Mouse (Mus musculus): ENCODE results near the gene Hdac4.

Gene Hdac4

DNA sequence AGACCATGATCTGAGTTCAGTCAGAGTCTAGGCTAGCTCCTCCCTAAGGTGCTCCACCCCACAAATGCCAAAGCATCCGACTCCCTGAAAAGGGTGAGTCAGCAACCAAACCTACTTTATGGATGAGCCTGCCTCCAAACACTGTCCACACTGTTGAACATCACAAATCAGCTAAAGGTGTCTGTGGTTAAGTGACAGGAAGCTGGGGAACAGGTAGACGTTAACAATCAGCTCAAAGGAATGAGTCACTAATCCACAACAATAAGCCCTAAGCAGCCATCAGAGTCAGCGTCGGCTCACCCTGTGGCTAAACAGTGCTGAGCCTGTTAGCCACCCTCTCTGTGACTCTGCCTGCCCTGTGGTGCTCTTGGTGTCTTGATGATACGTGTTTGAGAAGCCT is 131.2 kb downstream of the Hdac4 start:
- no peak for DNase-seq (ENCODE audit: extremely low spot score, low read depth, low spot score)

DNA sequence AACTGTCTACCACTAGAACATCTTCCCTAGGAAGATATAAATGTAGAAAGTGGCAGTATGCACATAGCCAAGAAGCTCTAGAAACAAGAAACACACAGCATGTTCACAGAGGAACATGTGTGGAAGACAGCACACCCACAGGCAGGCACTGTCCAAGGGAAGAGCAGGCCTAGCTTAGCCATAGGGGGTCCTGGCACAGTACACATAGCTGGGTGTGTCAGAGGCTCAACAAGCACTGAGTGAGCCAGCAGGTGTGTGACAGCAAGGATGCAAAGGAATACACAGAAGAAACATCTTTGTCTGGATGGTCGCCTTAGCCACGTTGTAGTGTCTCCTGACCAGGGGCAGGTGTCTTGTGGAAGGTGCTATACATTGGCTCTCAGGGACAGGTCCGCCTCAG is 132.2 kb downstream of the Hdac4 start:
- DNase-seq (ENCODE audit: extremely low spot score, low read depth, low spot score) = no peak

DNA sequence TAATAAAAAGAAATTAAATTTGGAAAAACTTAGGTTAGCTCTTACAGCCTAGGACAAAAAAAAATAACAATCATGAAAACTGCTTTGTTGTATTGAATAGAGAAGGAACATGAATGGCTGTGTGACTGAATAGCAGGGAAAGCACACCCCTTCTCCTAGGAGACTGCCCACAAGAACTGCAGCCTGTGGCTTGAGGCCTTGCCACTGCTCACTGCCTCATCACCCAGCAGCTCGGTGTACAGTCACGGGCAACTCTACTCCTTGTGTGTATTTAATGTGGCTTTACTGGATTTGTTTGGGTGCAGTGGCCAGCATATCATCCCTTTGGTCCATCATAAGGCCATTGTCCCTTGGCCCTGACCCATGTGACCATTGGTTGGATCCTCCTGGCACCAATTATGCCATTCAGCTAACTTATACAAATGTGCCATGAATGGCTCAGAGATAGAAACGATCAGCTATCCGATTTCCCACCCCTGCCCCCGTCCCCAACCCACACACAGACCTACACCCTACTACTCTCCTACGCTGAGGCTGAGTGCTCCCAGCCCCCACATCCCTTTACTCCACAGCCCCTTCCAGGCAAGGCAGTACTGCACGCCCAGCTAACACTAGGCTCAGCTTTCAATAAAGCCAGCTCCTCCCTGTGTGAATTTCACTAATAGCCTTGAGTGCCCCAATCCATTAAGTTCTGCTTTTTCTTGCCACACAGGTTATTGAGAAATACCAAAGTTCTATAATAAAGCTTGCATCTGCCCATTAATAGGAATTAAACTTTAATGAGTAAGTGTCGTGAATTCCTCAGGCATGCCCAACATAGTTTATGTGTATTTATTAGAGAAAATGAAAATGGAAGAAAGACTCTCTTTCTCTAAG is 134.1 kb downstream of the Hdac4 start:
- DNase-seq (ENCODE audit: extremely low spot score, low read depth, low spot score) = no peak

DNA sequence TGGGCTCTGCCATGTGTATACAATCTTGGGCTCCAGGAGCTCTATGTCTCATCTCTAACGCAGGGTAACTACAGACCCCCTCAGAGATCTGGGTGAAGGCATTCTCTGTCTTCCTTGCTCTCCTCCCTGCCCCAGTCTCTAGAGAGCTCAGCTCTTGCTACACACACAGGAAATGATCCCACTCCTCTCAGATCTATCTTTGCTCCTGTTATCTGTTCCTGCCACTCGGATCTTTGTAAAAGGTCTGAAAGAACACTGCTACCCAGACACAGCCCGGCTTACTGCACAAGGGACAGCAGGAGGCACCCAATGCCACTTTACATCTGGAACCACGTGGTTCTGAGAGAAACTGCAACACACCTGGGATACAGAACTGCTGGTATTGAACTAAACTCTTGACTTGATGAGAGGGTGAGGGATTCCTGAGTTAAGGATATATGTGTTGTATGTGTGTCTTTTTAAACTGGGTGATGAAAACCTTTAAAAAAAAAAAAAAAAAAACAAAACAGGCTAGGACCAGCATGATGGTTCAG is 134.9 kb downstream of the Hdac4 start:
- no peak for DNase-seq (ENCODE audit: extremely low spot score, low read depth, low spot score)

DNA sequence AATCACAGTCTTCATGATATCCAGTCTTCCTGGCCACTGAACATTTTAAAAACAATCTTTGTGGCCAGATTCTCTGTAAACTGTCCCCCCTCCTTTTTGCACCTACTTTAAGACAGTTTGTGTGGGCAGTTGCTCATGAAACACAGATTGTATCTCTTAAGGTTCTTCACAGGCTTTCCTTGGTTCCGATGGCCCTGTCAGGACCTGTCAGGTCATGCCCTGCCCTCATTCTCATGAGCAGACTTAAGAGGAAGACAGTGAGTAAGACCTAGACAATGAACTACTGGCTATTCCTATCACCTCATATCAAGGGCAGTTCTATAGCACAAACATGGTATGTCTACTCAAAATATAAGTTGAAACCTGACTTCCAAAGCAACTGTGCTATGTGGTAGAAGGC is 135.9 kb downstream of the Hdac4 start:
- no peak for DNase-seq (ENCODE audit: extremely low spot score, low read depth, low spot score)

DNA sequence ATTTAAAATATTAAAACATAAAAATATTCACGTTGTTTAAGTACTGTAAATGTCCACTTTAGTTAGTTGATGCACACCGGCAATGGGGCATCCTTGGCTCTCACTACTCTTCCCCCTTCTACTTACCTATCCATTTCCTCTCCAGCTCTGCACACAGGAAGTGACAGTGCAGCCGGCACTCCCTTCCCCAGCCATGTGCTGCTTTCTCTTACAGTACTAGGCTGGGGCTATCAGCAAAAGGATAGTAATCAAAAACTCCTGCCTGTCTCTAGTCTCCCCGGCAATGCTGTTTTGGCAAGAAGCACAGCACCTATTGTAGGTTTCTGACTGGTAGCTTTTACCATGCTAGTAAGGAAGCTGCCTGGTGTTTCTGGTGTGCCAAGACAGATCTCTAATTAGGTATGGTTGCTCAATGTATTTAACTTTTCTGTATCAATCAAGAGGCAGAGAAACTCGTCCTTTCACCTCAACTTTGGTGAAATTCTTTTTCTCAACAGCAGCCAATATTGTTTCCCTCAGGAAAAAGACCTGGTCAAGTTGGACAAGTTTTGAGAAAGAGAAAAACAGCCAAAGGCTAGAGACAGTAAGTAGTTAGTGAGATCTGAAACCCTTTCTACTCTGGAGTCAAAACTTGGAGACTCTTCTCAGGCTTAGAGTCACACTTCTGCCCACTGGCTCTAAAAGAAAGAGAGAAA is 136.6 kb downstream of the Hdac4 start:
- no peak for DNase-seq (ENCODE audit: extremely low spot score, low read depth, low spot score)

DNA sequence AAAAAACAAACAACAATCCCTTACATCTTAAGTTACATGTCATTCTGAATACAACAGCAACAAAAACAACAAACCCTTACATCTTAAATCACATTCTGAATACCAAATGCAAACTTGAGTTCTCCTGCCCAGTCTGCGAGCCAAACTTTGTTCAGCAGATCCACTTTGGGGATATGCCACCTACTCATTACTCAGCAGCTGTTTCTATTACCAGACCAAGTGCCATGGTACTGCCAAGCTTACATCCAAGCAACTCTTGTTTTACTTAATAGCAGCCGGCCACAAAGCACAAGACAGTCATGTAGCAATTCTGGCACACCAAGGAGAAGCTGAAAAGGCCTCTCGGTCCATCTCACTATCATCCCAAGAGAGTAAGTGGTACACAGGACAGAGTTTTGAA is 138.4 kb downstream of the Hdac4 start:
- no peak for DNase-seq (ENCODE audit: extremely low spot score, low read depth, low spot score)

DNA sequence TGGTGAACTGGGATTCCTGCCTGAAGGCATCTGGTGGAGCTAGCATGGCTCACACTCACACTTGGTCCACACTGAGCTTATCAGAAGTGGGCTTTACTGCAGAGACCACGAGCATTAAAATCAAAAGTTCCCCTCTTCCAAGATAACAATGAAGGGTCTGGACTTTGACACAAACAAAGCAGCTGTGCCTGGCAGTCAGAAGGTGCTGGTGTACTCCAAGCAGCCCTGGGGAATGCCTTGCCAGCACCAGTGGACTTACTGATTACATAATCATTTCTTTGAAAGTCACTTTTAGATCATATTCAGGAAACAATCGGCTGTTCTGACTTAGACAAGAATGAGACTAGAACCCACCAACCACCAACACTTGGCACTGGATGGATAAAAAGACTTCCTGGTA is 140.3 kb downstream of the Hdac4 start:
- no peak for DNase-seq (ENCODE audit: extremely low spot score, low read depth, low spot score)

DNA sequence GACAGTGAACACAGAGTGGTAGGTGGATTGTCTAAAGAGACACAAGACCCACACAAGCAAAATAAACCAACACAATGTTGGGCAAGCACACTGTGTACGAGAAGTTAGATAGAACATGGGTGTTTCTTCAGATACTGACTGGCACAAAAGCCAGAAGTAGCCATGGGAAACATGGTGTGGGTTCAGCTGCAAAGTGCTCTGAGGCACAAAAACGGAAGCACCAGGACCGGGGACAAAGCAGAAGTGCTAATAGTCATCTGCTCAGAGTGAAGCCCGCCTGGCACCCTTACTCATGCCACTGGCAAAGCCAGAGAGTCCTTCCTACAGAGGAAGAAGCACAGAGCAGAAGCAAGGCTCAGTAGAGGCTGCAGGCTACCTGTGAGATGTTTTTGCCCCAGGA is 143.3 kb downstream of the Hdac4 start:
- no peak for DNase-seq (ENCODE audit: extremely low spot score, low read depth, low spot score)

DNA sequence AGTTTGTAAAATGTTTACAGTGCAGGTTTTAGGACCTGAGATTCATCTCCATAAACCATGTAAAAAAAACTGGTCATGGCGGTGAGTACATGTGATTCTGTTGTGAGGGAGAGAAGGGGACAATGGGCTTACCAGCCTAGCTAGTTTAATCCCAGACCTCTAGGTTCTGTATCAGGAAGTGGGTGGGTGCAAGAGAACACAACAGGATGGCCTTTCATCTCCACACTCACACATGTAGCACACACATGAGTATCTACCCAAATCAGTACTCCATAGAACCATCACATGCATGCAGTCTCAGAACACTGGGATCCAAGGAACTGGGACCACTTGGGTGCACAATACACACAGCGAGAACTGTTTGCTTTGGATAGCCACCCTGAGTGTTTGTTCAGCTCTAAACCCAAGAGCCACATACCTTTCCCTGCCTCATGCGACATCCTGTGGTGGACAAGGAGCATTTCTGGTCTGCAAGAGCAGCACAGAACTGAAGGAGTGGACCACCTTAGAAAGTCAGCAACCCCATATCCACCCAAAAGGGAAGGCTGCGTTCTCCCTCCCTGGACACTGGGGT is 143.9 kb downstream of the Hdac4 start:
- DNase-seq (ENCODE audit: extremely low spot score, low read depth, low spot score) = no peak

DNA sequence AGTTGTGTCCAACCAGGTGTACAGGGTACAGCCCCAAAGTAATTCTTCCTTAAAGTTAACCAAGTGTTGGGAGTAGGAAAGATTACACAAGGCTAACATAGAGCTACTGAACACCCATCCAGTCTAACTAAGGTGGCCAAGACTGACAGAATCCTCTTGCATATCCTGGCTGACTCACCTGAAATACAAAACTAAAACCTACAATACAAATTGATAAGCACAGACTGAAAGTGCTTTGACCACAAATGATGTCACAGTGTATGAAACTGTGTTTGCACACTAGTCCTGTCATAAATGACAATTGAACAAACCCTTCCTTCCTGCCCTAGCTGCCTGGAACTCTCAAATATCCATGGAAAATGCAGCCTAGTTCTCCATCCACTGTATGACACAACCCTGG is 144.5 kb downstream of the Hdac4 start:
- no peak for DNase-seq (ENCODE audit: extremely low spot score, low read depth, low spot score)

DNA sequence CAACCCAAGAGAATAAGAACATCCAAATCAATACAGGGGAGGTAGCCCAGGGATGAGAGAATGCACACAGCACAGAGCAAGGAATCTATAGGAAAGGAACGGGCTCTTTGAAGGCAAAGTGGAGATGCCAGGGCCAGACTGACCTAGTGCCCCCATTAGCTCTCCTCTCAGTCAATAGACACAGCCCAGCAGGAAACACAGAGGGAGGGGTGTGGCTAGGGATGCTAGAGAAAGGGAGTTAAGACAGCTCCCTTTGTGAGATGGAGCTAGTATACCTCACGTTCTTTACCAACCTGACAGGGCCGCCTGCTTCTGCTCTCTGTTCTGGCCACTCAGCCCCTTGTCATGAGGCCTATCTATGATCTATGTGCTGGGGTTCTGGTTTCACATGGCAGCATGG is 144.9 kb downstream of the Hdac4 start:
- DNase-seq (ENCODE audit: extremely low spot score, low read depth, low spot score) = no peak

DNA sequence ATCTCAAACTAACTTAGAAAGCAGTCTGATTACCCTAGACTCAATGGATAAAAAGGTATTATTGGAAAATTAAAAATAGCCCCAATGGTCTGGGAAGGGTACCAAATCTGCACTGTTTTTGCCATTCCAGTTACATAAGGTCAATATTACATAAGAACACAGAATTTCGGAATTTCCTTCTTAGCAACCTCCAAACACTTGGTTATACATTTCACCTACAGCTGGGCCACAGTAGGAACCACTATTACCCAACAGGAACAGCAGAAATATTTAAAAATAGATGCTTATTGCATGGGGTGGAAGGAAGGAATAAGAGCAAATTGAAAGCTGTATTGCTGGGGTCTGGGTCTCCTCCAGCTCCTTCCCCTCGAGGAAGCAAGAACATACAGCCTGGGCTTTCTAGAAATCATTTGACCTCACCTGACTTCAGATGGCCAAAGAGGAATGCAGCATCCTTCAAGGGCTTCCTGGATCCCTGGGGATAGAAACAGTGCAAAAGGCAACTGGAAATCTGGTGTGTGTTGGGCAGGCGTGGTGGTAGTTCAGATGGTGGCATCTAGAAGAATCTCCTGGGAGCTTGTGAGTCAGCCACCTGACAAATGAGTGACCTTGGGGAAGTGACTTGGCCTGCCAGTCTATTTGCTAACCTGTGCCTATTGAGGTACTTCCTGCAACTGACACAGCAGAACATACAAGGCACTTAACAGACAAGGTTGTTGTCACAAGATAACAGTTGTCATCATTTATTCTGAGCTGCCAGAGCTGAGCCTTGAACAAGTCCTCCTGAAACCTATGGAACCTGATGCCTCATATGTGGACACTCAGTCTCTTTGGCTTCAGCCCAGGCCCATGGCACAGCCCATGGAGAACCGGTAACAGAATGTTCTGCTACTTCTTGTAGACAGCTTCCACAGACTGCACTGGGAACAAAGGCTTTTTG is 146.8 kb downstream of the Hdac4 start:
- no peak for DNase-seq (ENCODE audit: extremely low spot score, low read depth, low spot score)

DNA sequence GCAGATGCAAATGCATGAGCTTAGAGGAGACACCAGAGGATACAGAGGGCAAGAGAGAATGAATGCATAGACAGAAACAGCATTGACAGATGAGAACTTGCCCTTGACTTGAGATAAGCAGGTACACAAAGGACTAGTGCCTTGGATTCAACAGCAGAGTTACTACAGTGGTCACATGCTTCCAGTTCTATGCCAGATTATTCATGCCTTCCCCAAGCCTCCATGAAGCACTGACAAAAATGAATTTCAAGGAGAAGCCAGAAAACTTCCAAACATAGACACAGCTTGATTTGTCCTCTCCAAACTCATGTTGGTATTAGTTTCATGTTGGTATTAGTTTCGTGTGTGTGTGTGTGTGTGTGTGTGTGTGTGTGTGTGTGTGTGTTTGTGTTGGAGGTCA is 149.8 kb downstream of the Hdac4 start:
- no peak for DNase-seq (ENCODE audit: extremely low spot score, low read depth, low spot score)

DNA sequence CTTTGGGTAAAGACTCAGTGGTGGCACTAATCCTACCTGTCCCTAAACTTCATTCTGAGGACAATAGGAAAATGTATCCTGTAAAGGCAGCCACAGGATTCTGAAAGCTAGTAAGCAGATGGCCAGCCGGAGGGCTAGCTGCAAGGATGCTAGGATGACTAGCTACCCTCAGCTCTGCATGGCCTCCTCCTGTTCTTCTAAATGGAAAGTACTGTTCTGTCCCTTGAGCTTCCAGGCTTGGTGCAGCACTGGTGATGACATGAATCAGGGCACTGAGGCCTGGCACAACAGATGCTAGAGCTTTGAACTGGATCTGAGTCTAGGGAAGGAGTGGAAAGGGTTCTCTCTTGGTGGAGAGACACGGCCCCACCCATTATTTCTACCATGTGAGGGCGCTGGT is 150.6 kb downstream of the Hdac4 start:
- no peak for DNase-seq (ENCODE audit: extremely low spot score, low read depth, low spot score)

DNA sequence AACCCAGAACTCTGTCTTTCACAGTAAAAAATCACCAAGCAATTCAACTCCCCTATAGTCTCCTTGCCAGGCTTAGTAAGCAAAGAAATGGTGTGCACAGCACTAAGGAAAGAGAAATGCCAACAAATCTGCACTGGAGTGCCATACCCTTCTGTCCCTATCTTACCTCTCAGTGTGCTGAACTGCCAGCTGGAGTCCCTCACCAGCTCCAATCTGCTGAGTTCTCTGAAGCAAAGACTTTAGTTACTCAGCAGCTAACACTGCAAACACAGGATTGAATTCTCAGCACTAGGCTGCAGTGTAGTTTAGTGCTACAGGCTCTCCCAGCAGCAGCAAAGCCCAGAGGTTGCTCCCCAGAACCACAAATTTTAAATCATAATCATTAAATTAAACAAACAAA is 151.5 kb downstream of the Hdac4 start:
- no peak for DNase-seq (ENCODE audit: extremely low spot score, low read depth, low spot score)

DNA sequence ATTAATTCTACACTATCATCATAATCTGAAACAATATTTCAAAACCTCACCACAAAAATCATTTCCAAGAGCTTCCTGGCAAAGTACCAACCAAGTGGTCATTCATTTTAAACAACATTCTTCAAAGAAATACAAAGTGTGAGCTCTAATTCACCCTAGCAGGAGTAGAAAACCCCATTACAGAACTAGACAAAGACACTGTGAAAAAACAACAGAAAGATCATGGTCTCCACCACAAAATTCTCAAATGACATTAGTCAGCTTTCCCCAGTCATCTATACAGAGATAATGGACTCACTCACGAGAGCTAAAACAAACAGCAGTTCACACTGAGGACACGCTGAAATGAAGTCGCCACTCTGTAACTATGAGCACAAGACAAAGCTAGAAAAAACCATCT is 153.4 kb downstream of the Hdac4 start:
- no peak for DNase-seq (ENCODE audit: extremely low spot score, low read depth, low spot score)

DNA sequence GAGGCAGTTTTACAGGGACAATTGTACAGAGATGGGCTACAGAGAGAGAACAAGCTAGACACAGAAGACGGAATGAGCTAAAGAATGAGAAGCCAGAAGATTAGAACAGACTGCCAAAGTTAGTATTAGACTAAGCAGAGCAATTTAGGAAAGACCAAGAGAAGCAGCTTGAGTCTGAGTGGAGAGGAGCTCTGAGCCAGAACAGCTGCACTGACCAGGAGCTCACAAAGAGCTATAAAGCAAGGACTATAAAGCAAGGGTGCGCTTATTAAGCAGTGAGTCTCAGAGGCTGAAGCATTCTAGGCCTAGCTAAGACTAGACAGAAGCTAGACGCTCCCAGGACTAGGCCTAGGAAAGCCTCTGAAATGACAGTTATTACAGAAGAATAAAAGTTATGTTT is 154.2 kb downstream of the Hdac4 start:
- DNase-seq (ENCODE audit: extremely low spot score, low read depth, low spot score) = no peak

DNA sequence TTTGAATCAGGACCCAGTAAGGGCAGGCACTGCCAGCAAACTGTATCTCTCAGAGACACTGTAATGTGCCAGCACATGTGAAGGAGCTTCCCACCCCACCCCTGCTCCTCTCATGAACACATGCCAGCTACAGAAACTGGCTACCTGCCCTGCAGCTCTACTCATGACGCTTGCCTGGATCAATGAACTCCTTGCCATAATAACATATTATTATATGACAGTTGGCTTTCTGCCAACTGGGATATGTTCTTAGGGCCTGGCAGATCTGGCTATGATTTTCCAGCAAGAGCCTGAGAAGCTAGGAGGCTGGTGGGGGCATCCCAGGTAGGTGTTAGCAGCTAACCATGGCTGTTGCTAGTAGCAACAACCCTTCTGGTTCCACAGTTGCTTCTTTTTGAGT is 156.8 kb downstream of the Hdac4 start:
- no peak for DNase-seq (ENCODE audit: extremely low spot score, low read depth, low spot score)

DNA sequence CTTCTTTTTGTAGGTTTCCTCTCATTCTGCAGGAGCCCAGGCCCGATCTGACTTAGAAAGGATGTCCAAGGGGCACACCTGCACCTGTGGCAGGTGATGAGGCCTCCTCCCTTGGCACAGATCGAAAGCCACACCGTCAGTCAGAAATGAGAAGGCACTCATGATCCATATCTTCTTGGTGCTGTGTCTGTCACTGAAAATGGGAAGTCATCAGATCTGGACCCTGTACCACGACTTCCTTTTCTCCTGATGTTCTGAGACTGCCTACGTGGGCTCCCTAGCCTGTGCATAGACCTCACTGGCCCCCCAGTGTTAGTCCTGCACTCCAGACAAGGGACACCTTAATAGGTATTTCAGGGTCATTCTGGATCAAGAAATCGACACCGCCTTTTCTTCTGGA is 158.5 kb downstream of the Hdac4 start:
- no peak for DNase-seq (ENCODE audit: extremely low spot score, low read depth, low spot score)

DNA sequence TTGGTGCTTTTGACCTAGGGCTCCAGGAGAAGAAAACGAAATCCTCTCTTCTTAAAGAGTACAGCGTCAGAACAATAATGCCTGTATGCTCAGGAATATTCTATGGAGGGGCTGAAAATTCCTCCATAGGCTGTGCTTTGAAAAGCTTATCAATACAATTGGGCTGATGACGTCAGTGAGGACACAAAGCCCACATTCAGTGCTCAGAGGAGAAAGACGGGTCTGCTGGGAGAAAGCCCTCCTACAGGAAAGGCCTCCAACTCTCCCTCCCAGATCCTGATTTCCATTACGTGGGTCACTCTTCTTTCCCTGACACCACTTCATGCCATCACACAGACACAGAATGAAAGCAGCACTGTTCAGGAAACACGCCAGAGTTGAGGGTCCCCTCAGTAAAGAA is 159.7 kb downstream of the Hdac4 start:
- DNase-seq (ENCODE audit: extremely low spot score, low read depth, low spot score) = no peak

Data from hindlimb bud, embryonic 11.5 days (tissue).